Mouse (Mus musculus): ENCODE data around the gene Pttg1.

Pttg1 gene

GRCm38 (mm10) chr11:43376598-43376997 is 49.5 kb downstream of the Pttg1 start:
- no peak for DNase-seq (ENCODE audit: low spot score in 2 of 2)

GRCm38 (mm10) chr11:43374956-43375355 is 51.1 kb downstream of the Pttg1 start:
- DNase-seq (ENCODE audit: low spot score in 2 of 2): no peak

- no peak for DNase-seq (ENCODE audit: low spot score in 2 of 2)
Observed at GRCm38 (mm10) chr11:43373367-43373766, 52.7 kb downstream of the Pttg1 start.

- DNase-seq (ENCODE audit: low spot score in 2 of 2): no peak
Observed at GRCm38 (mm10) chr11:43371807-43372206, 54.2 kb downstream of the Pttg1 start.

Measured in urinary bladder, postnatal 36 days (tissue).